Mouse (Mus musculus): ENCODE measurements around the gene Nkx2-5.

Nkx2-5 gene

GRCm38 (mm10) chr17:26849746-26850357 lies 5.0 kb upstream of the Nkx2-5 start:
- DNase-seq: no peak

GRCm38 (mm10) chr17:26849106-26849745 lies 4.4 kb upstream of the Nkx2-5 start:
- DNase-seq: no peak

- DNase-seq: no peak
Observed at GRCm38 (mm10) chr17:26848236-26848635, 3.4 kb upstream of the Nkx2-5 start.

- DNase-seq: no peak
Observed at GRCm38 (mm10) chr17:26847801-26848200, 3.0 kb upstream of the Nkx2-5 start.

- no peak for DNase-seq
Observed at GRCm38 (mm10) chr17:26846411-26846810, 1.6 kb upstream of the Nkx2-5 start.

- no peak for DNase-seq
Observed at GRCm38 (mm10) chr17:26845149-26846050, 591 bp upstream of the Nkx2-5 start.

- DNase-seq: no peak
Observed at GRCm38 (mm10) chr17:26844371-26844851, 398 bp downstream of the Nkx2-5 start.

- no peak for DNase-seq
Observed at GRCm38 (mm10) chr17:26843696-26844236, 1.0 kb downstream of the Nkx2-5 start.

- DNase-seq: no peak
Observed at GRCm38 (mm10) chr17:26843229-26843567, 1.6 kb downstream of the Nkx2-5 start.

- DNase-seq: no peak
Observed at GRCm38 (mm10) chr17:26842431-26843228, 2.2 kb downstream of the Nkx2-5 start.

GRCm38 (mm10) chr17:26841981-26842380 lies 2.8 kb downstream of the Nkx2-5 start:
- DNase-seq: no peak

- DNase-seq: no peak
Observed at GRCm38 (mm10) chr17:26840922-26841731, 3.7 kb downstream of the Nkx2-5 start.

- DNase-seq: no peak
Observed at GRCm38 (mm10) chr17:26840439-26840780, 4.4 kb downstream of the Nkx2-5 start.

- DNase-seq: no peak
Observed at GRCm38 (mm10) chr17:26839718-26840438, 4.9 kb downstream of the Nkx2-5 start.

GRCm38 (mm10) chr17:26838911-26839717 lies 5.7 kb downstream of the Nkx2-5 start:
- DNase-seq: no peak

- DNase-seq: no peak
Observed at GRCm38 (mm10) chr17:26838191-26838910, 6.5 kb downstream of the Nkx2-5 start.

- no peak for DNase-seq
Observed at GRCm38 (mm10) chr17:26837546-26837985, 7.2 kb downstream of the Nkx2-5 start.

- DNase-seq: no peak
Observed at GRCm38 (mm10) chr17:26836786-26837545, 7.8 kb downstream of the Nkx2-5 start.

GRCm38 (mm10) chr17:26836377-26836776 lies 8.4 kb downstream of the Nkx2-5 start:
- DNase-seq: no peak

Measured in liver (tissue).